In genomic region chr5:112050046-112050782, GRCm38 (mm10) we compare ENCODE assay signal across 12 mouse cellular contexts.
DNase-seq lines count a peak whose midpoint lies in the region; ATAC-seq lines count a peak whose summit lies in the region.
"Had no signal": no experiment of that assay in that cellular context is flagged by ENCODE, and none has a peak within 500 bp of the region (broad histone marks: within the 10 kb centered on the region; RNA-seq: fewer than 3 reads in every experiment).

No protein-coding gene starts in this region.

- ATAC-seq in forebrain, embryonic 15.5 days (replicated peaks): peak; percentile 83
- no peak for ATAC-seq in neural tube, embryonic 15.5 days (ENCODE audit: low FRiP score)
- ATAC-seq: CD4-positive, CD25-positive, alpha-beta regulatory T cell, adult 4 months had no signal

- no peak overlapping the region; the same call in 1 of the 2 replicates for H3K9ac ChIP-seq in forebrain, embryonic 15.5 days (replicated peaks)
- no peak overlapping the region for H3K9ac ChIP-seq in neural tube, embryonic 15.5 days (replicated peaks)
- H3K9ac ChIP-seq: heart, embryonic 12.5 days; kidney, embryonic 15.5 days; limb, embryonic 12.5 days had no signal

- H3K4me1 ChIP-seq in forebrain, embryonic 15.5 days: peaks cover 46% of the 10 kb centered on the region
- peaks cover 14% of the 10 kb centered on the region for H3K4me1 ChIP-seq in neural tube, embryonic 15.5 days
- H3K4me1 ChIP-seq: heart, embryonic 12.5 days; limb, embryonic 12.5 days had no signal

- WGBS in forebrain, embryonic 15.5 days: 6% methylated on average over 16 of the region's 16 CpGs
- WGBS in neural tube, embryonic 15.5 days: 25% methylated on average over 16 of the region's 16 CpGs

- H3K27me3 ChIP-seq in forebrain, embryonic 15.5 days: no peaks in the 10 kb centered on the region
- H3K27me3 ChIP-seq in neural tube, embryonic 15.5 days (replicated peaks): no peaks in the 10 kb centered on the region; the same call in 1 of the 2 replicates

- peak overlapping the region; percentile 78 for H3K27ac ChIP-seq in forebrain, embryonic 15.5 days (replicated peaks)
- peak overlapping the region; percentile 23; the same call in 1 of the 2 replicates for H3K27ac ChIP-seq in neural tube, embryonic 15.5 days (replicated peaks)
- H3K27ac ChIP-seq: kidney, embryonic 15.5 days; limb, embryonic 12.5 days had no signal

- DNase-seq in left cerebral cortex, postnatal 25 days (ENCODE audit: low spot score in 2 of 2): peak; percentile 17 to 58
- no peak for DNase-seq in left cerebral cortex, adult 18-20 months (ENCODE audit: low spot score in 2 of 2)
- peak; percentile 43 for DNase-seq in brain, embryonic 18.5 days (ENCODE audit: low read depth, low spot score)
- DNase-seq in urinary bladder, postnatal 14 days (ENCODE audit: low spot score): no peak
- no peak for DNase-seq in thymus, postnatal 0 days (ENCODE audit: low spot score)

- intact Hi-C loops in left cerebral cortex, postnatal 25 days (cut with DNase I): no loop called here

- no peaks in the 10 kb centered on the region for H3K9me3 ChIP-seq in forebrain, embryonic 15.5 days
- H3K9me3 ChIP-seq in neural tube, embryonic 15.5 days (replicated peaks): no peaks in the 10 kb centered on the region
- H3K9me3 ChIP-seq: kidney, embryonic 15.5 days had no signal

- H3K4me2 ChIP-seq in forebrain, embryonic 15.5 days (replicated peaks): peak overlapping the region; percentile 17; the same call in 1 of the 2 replicates
- H3K4me2 ChIP-seq in neural tube, embryonic 15.5 days: no peak overlapping the region
- H3K4me2 ChIP-seq: heart, embryonic 12.5 days; kidney, embryonic 15.5 days; limb, embryonic 12.5 days had no signal

- H3K36me3 ChIP-seq in forebrain, embryonic 15.5 days: no peaks in the 10 kb centered on the region
- no peaks in the 10 kb centered on the region for H3K36me3 ChIP-seq in neural tube, embryonic 15.5 days
- H3K36me3 ChIP-seq: heart, embryonic 12.5 days; kidney, embryonic 15.5 days; limb, embryonic 12.5 days had no signal

- H3K4me3 ChIP-seq in forebrain, embryonic 15.5 days: no peak overlapping the region
- H3K4me3 ChIP-seq in neural tube, embryonic 15.5 days (replicated peaks): no peak overlapping the region
- H3K4me3 ChIP-seq: heart, embryonic 12.5 days; kidney, embryonic 15.5 days; limb, embryonic 12.5 days; myocyte had no signal

Comparison
In these comparisons a context has a peak if more than half of its experiments do, and no peak if none do; other contexts are left out.
1. DNase-seq: peak in left cerebral cortex, postnatal 25 days (2 of 2) and brain, embryonic 18.5 days (single experiment); none in left cerebral cortex, adult 18-20 months (0 of 2), urinary bladder, postnatal 14 days (single experiment) and thymus, postnatal 0 days (single experiment).